Mouse (Mus musculus) G1E (cell line): ENCODE results near the gene Best3.

Experiments
- CTCF ChIP-seq: IDR thresholded peaks from 2 replicates; pipeline ENCODE4 v1.5.1; 2012; ENCODE audit warnings: low read depth, low read length, inconsistent platforms, mixed read lengths
- GATA2 ChIP-seq: IDR thresholded peaks from 2 replicates; pipeline ENCODE4 v1.6.1; 2012; ENCODE audit warnings: low read depth, low read length, inconsistent platforms, borderline replicate concordance
- POLR2AphosphoS5 ChIP-seq: IDR thresholded peaks from 2 replicates; pipeline ENCODE4 v1.6.1; 2012; ENCODE audit warnings: low read depth, low read length, inconsistent platforms; ENCODE audit not compliant: insufficient replicate concordance
- TAL1 ChIP-seq: conservative IDR thresholded peaks from 2 replicates; pipeline ENCODE4 v1.6.1; 2012; ENCODE audit warnings: low read depth, low read length, inconsistent platforms, mixed read lengths

DNA sequence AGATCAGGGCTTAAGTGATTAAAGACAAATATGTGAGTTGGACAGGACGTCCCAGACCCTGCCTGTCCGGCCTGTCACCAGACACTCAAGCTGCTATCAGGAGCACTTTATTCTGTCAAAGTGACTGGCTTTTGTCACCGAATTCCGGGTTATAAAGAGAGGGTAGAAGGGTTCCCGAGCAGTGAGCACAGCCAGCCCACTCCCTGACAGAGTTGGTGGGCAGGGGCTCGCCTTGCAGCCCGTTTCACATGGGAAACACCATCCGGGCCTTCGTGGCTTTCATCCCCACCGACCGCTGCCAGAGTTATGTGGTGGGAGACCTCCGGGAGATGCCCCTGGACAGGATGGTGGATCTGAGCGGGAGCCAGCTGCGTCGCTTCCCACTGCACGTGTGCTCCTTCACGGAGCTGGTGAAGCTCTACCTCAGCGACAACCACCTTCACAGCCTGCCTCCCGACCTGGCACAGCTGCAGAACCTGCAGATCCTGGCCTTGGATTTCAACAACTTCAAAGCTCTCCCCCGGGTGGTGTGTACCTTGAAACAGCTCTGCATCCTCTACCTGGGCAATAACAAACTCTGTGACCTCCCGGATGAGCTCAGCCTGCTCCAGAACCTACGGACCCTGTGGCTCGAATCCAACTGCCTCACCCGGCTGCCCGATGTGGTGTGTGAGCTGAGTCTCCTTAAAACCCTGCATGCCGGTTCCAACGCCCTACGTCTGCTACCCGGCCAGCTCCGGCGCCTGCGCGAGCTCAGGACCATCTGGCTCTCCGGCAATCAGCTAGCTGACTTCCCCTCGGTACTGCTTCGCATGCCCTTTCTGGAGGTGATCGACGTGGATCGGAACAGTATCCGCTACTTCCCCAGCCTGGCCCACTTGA is 59.3 kb downstream of the Best3 start, which contains the start of gene Lrrc10:
- no peak for TF ChIP-seq CTCF
- TF ChIP-seq TAL1: no peak
- TF ChIP-seq POLR2AphosphoS5: no peak
- no peak for TF ChIP-seq GATA2
